ENCODE assay signal across 8 mouse cellular contexts in the genomic region with DNA sequence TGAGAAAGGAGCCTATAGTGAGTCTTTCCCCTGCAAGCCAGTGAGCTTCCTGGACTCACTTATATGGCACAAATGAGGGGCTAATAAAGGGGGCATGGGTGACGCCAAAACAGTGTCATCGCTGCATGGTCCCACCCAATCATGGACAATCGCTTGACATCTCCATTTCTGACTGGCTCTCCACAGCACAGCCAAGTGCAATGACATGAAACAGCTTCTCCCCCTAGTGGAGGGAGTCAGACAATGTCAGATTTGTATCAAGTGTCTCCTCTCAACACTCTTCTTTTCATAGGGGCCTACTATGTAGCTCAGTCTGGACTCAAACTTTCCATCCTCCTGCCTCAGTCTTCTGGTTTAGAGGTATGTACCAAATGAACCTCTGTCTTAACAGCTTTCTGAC. TPM values are rescaled to one million over a fixed set of nuclear protein-coding genes. Genes with fewer than 3 reads are reported as not detected.
DNase-seq lines count a peak whose midpoint lies in the region; ATAC-seq and TF ChIP-seq lines count a peak whose summit lies in the region.

No protein-coding gene starts in this region.

- no peak overlapping the region for H3K4me3 ChIP-seq in thymus, adult 2 months (ENCODE audit: control insufficient read depth, insufficient read depth, low read length)
- no peak overlapping the region for H3K4me3 ChIP-seq in forebrain, postnatal 0 days (ENCODE audit: low read depth, low read length)
- no peak overlapping the region for H3K4me3 ChIP-seq in kidney, adult 2 months (ENCODE audit: insufficient read depth, low read depth, low read length)
- H3K4me3 ChIP-seq in lung, embryonic 14.5 days (ENCODE audit: low read depth, low read length): no peak overlapping the region

- peak; percentile 61 for DNase-seq in adrenal gland, adult 2 months
- DNase-seq in adrenal gland, postnatal 4 days (ENCODE audit: low spot score in 2 of 2): no peak
- DNase-seq in thymus, adult 2 months: peak; percentile 30
- DNase-seq in thymus, adult 18-20 months: no peak
- DNase-seq in forebrain, postnatal 0 days: peak; percentile 58
- DNase-seq in kidney, adult 2 months: peak; percentile 69
- DNase-seq in lung, embryonic 14.5 days: peak; percentile 84
- DNase-seq in retina, adult 2 months (ENCODE audit: low read depth, low spot score): peak; percentile 15

- no peak for TF ChIP-seq POLR2A in thymus, adult 2 months (IDR thresholded peaks at IDR 0.05; ENCODE audit: control insufficient read depth, extremely low read depth, insufficient read depth, low read length, poor library complexity)
- no peak for TF ChIP-seq POLR2A in kidney, adult 2 months (IDR thresholded peaks at IDR 0.05; ENCODE audit: low read depth, low read length)

- H3K27ac ChIP-seq in thymus, adult 2 months (ENCODE audit: control insufficient read depth, insufficient read depth, low read length): no peak overlapping the region
- H3K27ac ChIP-seq in forebrain, postnatal 0 days (ENCODE audit: low read depth, low read length): no peak overlapping the region
- no peak overlapping the region for H3K27ac ChIP-seq in kidney, adult 2 months (ENCODE audit: insufficient read depth, low read depth, low read length)
- H3K27ac ChIP-seq in lung, embryonic 14.5 days (ENCODE audit: low read depth): no peak overlapping the region

- ATAC-seq in forebrain, postnatal 0 days: peak; percentile 89
- peak; percentile 82 for ATAC-seq in lung, embryonic 14.5 days (ENCODE audit: insufficient read depth)

- 59% methylated on average over 3 of the region's 3 CpGs for WGBS in thymus, adult 2 months
- WGBS in forebrain, postnatal 0 days: 41% methylated on average over 3 of the region's 3 CpGs
- WGBS in kidney, adult 2 months: 27% methylated on average over 3 of the region's 3 CpGs
- 61% methylated on average over 3 of the region's 3 CpGs for WGBS in lung, embryonic 14.5 days

- H3K36me3 ChIP-seq in thymus, adult 2 months (ENCODE audit: control insufficient read depth, insufficient read depth, low read length): no peaks in the 10 kb centered on the region
- peaks cover 54% of the 10 kb centered on the region for H3K36me3 ChIP-seq in forebrain, postnatal 0 days (ENCODE audit: insufficient read depth)
- H3K36me3 ChIP-seq in kidney, adult 2 months (ENCODE audit: control insufficient read depth, insufficient read depth, low read length): no peaks in the 10 kb centered on the region
- peaks cover 55% of the 10 kb centered on the region for H3K36me3 ChIP-seq in lung, embryonic 14.5 days (ENCODE audit: insufficient read depth)

- no peak overlapping the region for H3K4me2 ChIP-seq in forebrain, postnatal 0 days (ENCODE audit: low read depth)
- no peak overlapping the region for H3K4me2 ChIP-seq in lung, embryonic 14.5 days

- H3K4me1 ChIP-seq in thymus, adult 2 months (replicated peaks; ENCODE audit: control insufficient read depth, insufficient read depth, low read length): no peaks in the 10 kb centered on the region
- H3K4me1 ChIP-seq in forebrain, postnatal 0 days (ENCODE audit: insufficient read depth): no peaks in the 10 kb centered on the region
- H3K4me1 ChIP-seq in kidney, adult 2 months (ENCODE audit: control insufficient read depth, insufficient read depth, low read length): no peaks in the 10 kb centered on the region
- no peaks in the 10 kb centered on the region for H3K4me1 ChIP-seq in lung, embryonic 14.5 days (ENCODE audit: insufficient read depth)

- H3K9ac ChIP-seq in forebrain, postnatal 0 days: no peak overlapping the region
- no peak overlapping the region for H3K9ac ChIP-seq in lung, embryonic 14.5 days

- H3K9me3 ChIP-seq in forebrain, postnatal 0 days (ENCODE audit: low read length): no peaks in the 10 kb centered on the region
- no peaks in the 10 kb centered on the region for H3K9me3 ChIP-seq in lung, embryonic 14.5 days (ENCODE audit: low read depth, low read length)

- no peak for TF ChIP-seq CTCF in thymus, adult 2 months (IDR thresholded peaks at IDR 0.05; ENCODE audit: borderline replicate concordance, control insufficient read depth, extremely low read depth, insufficient read depth, low read length, poor library complexity)
- peak; percentile 78 for TF ChIP-seq CTCF in forebrain, postnatal 0 days (IDR thresholded peaks at IDR 0.05; ENCODE audit: low read depth)
- peak; percentile 84 for TF ChIP-seq CTCF in kidney, adult 2 months (conservative IDR thresholded peaks at IDR 0.05; ENCODE audit: insufficient read depth, insufficient read length, low read depth, low read length)
- TF ChIP-seq CTCF in lung, embryonic 14.5 days (IDR thresholded peaks at IDR 0.05; ENCODE audit: low read depth): peak; percentile 93

- no peaks in the 10 kb centered on the region for H3K27me3 ChIP-seq in thymus, adult 2 months (ENCODE audit: control insufficient read depth, insufficient read depth, low read length)
- no peaks in the 10 kb centered on the region for H3K27me3 ChIP-seq in forebrain, postnatal 0 days (ENCODE audit: insufficient read depth, low read length)
- no peaks in the 10 kb centered on the region for H3K27me3 ChIP-seq in kidney, adult 2 months (replicated peaks; ENCODE audit: control insufficient read depth, insufficient read depth, low read length)
- no peaks in the 10 kb centered on the region for H3K27me3 ChIP-seq in lung, embryonic 14.5 days (ENCODE audit: insufficient read depth, low read length)

RNA-seq across cellular contexts. Expression of gene Psat1, which starts 17.9 kb away (rescaled TPM):
- total RNA-seq in adrenal gland, adult 2 months (2021): 100 to 1,000 TPM in 1 of 2 experiments, 10 to 100 TPM in 1; 33.2 to 130 TPM
- polyA plus RNA-seq in adrenal gland, adult 2 months (2012; rRNA removed): 7.1 and 7.6 TPM in 2 replicates
- total RNA-seq in adrenal gland, postnatal 4 days (2021): 10 to 100 TPM; 63.3 to 69.9 TPM
- 31.9 and 33.2 TPM in 2 replicates for polyA plus RNA-seq in thymus, adult 2 months (2012; rRNA removed)
- 84.2 and 89.2 TPM in 2 replicates for total RNA-seq in forebrain, postnatal 0 days (2014; rRNA removed)
- 57.4 and 69.1 TPM in 2 replicates for polyA plus RNA-seq in forebrain, postnatal 0 days (2015; fragmentation: Nextera tagmentation; extraction: Ambion mirVana)
- 21.0 and 28.5 TPM in 2 replicates for polyA plus RNA-seq in kidney, adult 2 months (2012; rRNA removed)
- polyA plus RNA-seq in lung, embryonic 14.5 days (2014; fragmentation: Nextera tagmentation; extraction: Ambion mirVana): 209 and 227 TPM in 2 replicates

RNA-seq across cellular contexts. Expression of gene Cep78, which starts 19.7 kb away (rescaled TPM):
- 1 to 10 TPM; 6.9 to 8.8 TPM for total RNA-seq in adrenal gland, adult 2 months (2021)
- 4.7 and 5.7 TPM in 2 replicates for polyA plus RNA-seq in adrenal gland, adult 2 months (2012; rRNA removed)
- 10 to 100 TPM; 16.2 to 17.2 TPM for total RNA-seq in adrenal gland, postnatal 4 days (2021)
- 3.8 and 5.2 TPM in 2 replicates for polyA plus RNA-seq in thymus, adult 2 months (2012; rRNA removed)
- 25.3 and 27.0 TPM in 2 replicates for total RNA-seq in forebrain, postnatal 0 days (2014; rRNA removed)
- polyA plus RNA-seq in forebrain, postnatal 0 days (2015; fragmentation: Nextera tagmentation; extraction: Ambion mirVana): 21.6 and 23.4 TPM in 2 replicates
- polyA plus RNA-seq in kidney, adult 2 months (2012; rRNA removed): 1.5 and 1.6 TPM in 2 replicates
- polyA plus RNA-seq in lung, embryonic 14.5 days (2014; fragmentation: Nextera tagmentation; extraction: Ambion mirVana): 35.2 and 36.1 TPM in 2 replicates

Comparison
In these comparisons a context has a peak if more than half of its experiments do, and no peak if none do; other contexts are left out.
1. DNase-seq: peak in adrenal gland, adult 2 months (single experiment), thymus, adult 2 months (single experiment), forebrain, postnatal 0 days (single experiment), kidney, adult 2 months (single experiment), lung, embryonic 14.5 days (single experiment) and retina, adult 2 months (single experiment); none in adrenal gland, postnatal 4 days (0 of 2) and thymus, adult 18-20 months (0 of 2).